Mouse (Mus musculus) embryo, embryonic 11 days (tissue): Measurements from ENCODE around the gene Eif5b.
"Not testable (repeated sequence)": the region's sequence is repeated elsewhere in the genome, so short reads cannot be mapped to it uniquely, and the experiment has no call there.

ENCODE experiments used
- DNase-seq: peaks from one replicate; pipeline ENCODE4 v3.0.0-alpha.2; 2015

The Eif5b gene

DNA sequence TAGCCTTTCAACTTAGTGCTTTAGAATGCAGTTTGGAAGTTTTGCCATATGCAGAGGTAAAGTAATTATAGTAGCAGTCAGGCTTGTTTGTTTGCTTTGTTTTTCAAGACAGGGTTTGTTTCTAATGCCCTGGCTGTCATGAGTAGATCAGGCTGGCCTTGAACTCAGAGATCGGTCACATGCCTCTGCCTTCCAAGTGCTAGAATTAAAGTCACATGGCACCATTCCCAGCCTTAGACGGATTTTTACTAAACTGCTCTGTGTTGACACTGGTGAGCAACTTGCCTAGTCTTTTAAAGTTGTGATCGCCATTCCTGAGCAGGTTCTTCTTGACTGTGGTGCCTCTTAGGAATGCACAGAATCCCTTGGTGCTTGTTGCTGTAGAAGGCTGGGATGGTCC lies 8.9 kb downstream of the Eif5b start:
- DNase-seq = no peak

DNA sequence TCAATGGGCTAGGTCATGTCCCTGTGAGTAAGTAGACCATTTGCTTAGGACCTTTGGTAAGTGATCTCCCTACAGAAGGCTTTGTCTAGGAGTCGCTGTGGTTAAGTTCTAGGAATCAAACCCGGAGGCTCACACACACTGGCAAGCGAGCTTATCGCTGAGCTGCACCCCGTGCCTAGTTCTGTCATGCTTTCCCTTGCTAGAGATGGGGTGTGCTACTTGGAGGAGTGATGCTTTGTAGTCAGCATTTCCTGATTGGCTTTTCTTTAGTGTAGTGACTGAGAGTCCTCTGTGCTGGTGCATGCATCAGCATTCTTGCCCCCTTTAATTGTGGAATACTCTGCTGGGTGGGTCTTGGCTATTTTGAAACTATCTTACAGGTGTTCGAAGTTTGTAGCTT lies 13.8 kb downstream of the Eif5b start:
- no peak for DNase-seq

DNA sequence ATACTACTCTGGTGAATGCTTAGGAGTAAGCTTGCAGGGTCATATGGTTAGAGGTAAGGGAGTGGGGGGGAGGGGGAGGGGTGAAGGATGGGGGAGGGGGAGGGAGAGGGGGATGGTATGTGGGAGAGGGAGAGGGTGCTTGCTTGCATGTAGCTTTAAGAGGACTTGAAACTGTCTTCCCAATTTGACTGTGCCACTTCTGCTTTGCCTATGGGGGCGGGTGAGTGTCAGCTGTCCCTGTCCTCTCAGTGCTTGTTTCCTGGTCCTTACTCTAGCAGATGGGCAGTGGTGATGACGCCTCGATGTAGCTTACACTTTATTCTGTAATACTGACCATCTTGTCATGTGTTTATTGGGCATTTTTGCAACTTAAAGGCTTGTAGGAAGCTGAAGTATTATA lies 14.3 kb downstream of the Eif5b start:
- DNase-seq = no peak

DNA sequence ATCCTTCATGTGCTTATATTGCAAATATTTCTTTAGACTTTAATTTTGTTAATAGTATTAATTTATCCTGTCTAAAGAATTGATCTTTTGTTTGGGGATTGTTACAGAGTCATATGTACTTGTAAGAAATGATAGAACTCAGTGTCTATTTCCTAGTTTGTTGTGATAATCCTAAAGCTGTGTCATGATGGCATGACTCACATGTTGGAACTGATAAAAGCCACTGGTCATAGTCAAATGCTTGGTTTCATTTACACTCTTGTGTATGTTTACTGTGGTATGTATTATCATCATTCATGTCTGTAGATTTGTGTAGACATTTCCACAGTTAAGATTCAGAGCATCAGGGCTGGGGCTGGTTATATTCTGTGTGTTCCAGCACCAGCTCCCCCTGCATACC lies 14.7 kb downstream of the Eif5b start:
- no peak for DNase-seq

DNA sequence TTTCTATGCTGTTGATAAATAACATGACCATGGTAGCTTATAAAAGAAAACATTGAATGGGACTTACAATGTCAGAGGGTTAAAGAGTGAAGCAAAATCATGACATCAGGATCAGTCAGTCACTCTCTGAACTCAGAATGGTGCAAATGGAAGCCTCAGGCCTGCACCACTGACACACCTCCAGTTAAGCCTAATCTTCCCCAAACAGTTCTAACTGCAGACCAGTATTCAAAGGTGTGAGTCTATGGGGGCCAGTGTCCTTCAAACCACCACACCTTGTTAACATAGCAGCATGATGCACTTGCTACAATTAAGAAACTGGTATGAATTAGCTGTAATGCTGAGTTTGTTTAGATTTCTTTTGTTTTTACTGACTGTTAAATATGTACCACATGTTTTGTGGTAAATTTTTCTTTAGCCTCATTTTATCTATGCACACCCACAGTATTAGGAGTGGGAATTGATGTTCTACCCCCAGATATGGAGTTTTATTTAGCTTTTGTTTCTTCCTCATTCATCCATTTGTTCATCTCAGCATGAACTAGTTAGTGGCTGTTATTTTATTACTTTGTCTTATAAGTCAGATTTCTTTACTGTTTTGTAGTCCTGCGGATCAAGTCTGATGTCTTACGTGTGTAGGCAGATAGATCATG lies 16.9 kb downstream of the Eif5b start:
- no peak for DNase-seq

DNA sequence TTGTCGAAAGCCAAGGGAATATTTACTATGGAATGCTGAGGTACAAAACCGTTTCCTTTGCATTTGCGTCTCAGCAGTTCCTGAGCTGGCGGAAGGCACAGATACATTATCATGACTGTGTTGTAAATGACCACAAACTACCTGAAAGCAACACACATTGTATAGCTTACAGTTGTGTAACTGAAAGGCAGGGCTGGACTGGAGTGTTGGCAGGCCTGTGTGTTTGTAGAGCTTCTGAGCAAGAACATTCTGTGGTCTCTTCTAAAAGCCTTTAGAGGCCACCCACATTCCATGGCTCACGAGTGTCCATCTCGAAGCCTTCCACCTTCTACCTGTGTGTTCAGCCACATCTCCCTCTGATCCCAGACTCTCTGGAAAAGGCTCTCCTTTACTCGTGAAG lies 29.5 kb downstream of the Eif5b start:
- no peak for DNase-seq

DNA sequence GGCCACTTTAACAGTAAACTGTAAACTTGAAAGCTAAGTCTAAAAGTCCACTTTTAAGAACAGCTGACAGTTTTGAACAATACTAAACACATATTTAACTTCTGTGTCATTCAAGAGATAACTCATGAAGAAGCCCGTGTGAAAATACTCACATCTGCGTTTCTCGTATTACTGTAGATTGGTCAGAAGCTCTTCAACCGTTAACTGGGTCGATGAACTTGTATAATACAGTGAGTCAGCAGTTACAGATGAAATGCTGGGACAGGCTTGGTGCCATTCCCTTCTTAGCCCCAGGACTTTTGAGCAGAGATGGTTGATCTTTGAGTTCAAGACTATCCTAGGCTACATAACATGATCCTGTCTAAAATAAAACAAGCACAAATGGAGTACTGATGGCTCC lies 33.6 kb downstream of the Eif5b start:
- no peak for DNase-seq

DNA sequence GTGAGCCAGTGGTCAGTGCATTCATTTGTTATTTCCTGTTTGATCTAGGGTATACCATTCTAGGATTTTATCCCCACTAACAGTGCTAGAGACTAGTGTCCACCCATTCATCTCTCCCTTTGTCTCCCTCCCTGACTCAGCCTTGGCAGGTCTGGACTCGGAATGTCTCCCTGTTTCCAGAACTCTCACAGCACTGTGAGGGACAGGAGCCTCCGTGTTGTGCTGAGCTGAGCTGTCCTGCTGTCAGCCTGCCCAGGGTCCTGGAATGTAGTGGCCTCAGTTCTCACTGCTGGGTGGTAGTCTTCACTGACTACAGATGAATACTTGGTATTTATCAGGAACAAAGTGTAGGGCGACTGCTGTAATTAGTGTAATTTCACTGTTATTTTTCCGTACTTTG lies 37.7 kb downstream of the Eif5b start:
- DNase-seq = no peak

DNA sequence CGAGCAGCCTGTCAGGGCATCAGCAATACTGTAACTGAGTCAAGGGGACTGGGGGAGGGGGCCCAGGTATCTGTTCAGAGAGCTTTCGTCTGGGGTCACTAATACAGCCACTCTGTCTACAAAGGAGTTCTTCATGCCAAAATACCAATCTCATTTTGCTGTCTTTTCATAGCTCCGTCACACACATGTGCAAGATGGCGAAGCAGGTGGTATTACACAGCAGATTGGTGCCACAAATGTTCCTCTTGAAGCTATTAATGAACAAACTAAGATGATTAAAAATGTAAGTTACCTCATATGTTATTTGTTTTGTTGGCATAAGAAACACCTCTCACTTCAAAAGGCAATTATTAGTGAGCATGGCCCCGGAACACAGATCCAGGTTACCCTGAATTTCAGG lies 39.6 kb downstream of the Eif5b start:
- DNase-seq = no peak

DNA sequence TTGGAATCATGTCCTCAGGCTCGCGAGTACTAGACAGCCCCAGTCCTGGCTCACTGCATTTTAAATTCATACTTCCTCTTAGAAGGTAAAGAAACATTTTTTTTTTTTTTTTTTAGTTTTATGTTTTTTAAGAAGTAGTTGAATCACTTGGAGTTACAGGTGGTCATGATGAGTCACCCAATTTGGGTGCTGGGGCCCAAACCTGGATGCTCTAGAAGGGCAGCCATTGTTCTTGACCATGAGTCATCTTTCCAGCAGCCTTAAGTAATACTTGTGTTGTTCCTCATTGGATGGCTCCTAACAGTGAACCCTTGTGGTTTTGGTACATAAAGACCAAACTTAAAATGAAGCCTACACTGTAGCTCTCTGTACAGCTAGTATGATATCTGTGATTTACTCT lies 41.1 kb downstream of the Eif5b start:
- DNase-seq = no peak

DNA sequence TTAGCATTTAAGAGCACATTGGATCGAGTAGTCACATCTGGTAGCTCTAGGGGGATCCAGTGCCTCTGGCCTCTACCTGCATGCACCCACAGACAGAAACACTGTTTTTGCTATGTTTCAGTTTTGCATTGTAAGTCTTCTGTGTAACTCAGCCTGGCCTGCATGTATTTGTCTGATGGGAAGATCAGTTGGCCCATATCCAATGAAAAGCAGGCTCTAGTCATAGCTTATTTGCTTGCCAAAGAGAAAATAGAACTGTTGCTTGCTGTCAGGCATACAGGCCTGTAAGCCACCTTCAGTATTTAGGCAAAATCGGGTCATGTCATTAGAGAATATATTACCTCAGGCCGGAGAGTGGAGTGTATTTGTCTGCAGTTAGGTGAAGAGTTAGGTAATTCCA lies 50.3 kb downstream of the Eif5b start:
- DNase-seq = no peak

DNA sequence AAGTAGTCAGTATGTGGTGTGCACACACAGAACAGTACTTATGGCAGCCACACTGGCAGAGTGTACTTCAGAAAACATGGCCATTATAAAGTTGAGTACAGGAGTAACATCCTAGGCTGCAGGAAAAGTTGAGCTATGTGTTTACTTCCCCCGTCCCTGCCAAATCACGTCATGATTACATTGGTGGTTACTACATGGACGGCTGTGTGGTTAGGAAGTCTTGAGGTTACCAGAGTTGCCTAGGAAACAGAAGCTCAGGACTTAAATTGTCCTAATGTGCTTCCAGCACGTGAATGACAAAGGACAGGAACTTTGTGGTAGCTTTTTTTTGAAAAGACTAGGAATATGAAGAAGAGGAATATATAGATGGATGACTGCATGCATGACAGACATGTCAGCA lies 51.8 kb downstream of the Eif5b start:
- no peak for DNase-seq

DNA sequence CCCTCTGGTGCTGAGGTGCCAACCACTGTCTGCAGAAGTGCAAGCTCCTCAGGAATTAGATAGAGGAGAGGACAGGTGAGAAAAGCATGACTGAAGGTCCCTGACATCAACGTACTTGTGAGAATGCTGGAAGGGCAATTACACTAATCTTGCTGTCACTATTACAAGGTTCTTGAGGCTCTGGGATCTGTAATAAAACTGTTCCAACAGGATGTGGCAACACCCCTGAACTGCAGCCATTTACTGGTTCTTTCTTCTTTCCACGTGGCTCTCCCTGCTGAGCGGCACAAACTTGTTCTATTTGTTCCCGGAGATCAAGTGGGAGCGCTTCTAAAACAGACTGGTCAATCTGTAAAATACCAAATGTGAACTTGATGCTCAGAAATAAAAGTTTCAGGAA lies 57.4 kb downstream of the Eif5b start:
- DNase-seq = no peak

DNA sequence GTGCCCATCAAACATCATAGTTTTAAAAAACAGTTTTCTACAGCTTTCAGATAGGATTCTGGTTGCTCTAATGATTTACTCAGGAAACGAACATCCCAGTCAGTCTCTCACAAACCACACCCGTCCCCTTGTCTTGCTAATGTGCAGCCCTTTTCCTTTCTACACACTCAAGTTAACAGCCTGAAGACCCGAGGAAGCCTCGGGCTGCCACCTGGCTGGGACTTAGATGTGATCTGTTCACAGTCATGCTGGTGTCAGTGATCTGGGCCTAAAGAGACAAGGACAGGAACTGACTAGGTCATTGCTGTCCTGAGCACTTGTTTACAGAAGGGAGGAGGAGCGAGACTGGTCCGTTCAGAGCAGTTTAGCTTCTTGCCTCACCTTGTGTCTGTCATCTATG lies 60.6 kb downstream of the Eif5b start:
- no peak for DNase-seq

DNA sequence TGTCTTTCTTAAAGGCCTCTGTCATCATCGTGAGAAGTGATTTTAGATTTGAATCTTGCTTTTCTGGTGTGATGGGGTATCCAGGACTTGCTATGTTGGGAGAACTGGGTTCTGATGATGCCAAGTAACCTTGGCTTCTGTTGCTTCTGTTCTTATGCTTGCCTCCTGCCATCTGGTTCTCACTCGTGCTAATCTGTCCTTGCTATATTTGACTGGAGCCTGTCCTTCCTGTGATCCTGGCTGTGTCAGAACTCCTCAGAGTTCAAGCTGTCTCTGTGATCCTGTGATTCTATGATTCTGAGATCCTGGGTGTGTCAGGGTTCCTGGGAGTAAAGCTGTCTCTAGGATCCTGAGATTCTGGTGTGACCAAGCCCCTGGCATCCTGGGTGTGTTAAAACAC lies 64.3 kb downstream of the Eif5b start:
- not testable (repeated sequence) for DNase-seq

DNA sequence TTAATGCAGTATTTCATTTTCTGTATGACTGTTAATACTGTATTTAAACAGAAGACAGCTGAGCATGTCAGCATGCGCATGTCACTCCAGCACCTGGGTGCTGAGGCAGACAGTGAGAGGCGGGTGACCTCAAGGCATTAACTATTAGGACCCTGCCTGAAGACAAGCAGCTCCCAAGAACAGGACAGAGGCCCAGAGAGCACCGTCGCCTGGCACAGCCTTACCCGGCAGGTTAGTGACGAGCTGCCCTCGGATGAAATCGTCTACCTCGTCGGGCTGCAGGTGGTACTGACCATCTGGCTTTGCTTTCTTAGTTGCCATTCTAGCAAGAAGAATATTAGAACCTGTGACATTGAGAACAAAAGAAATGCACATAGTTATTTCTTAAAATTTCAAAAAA lies 69.5 kb downstream of the Eif5b start:
- DNase-seq = no peak

DNA sequence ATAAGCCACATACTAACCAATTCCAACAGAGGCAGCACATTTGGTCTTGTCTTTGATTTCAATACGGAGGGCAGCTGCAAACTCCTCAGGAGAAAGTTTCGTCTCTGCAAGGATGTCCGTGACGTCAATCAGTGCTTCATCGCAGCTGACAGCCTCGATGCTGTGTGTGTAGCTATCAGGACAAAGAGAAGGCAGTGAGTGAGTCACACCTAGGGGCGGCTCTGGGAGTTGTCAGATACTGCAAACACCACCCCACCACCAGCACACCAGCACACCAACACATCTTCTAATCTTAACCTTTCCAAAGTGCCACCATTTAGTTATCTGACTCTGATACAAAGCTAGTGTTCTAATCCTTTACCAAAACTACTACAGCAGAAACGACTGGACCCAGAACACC lies 73.5 kb downstream of the Eif5b start:
- no peak for DNase-seq

DNA sequence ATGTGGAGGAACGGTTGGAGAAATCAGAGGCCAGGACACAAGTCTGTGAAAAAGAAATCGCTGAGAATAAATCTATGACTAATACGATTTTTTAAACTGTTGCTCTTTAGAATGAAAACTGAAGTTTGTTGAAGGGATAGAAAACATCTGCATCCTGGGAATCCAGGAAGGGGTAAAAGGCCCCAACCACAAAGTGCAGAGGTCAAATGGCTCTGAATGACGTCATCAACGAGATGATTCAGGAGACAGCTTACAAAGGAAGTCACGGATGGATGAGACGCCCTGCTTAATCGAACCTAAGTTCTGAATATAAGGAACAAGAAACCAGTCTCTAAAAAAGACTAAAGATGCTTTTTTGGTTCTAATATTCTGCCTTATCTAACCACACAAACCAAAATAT lies 83.5 kb downstream of the Eif5b start:
- DNase-seq = no peak

DNA sequence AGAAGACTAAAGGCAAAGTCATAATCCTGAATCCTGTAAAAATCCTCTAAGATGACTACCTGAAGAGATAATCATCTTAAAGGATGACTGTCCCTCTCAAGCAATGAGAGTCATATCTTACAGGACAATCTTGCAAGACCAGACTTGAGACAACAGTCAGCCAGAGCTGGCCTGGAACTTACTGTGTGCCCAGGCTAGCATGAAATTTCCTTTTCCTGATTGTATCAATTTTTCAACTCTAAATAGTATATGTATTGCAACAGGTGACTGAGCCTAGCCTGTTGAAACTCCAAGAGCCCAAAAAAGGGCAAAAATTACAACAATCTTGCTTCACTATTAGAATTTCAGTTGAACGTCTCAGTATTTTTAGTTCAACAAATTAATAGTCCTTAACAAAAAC lies 105.4 kb downstream of the Eif5b start:
- DNase-seq = no peak

DNA sequence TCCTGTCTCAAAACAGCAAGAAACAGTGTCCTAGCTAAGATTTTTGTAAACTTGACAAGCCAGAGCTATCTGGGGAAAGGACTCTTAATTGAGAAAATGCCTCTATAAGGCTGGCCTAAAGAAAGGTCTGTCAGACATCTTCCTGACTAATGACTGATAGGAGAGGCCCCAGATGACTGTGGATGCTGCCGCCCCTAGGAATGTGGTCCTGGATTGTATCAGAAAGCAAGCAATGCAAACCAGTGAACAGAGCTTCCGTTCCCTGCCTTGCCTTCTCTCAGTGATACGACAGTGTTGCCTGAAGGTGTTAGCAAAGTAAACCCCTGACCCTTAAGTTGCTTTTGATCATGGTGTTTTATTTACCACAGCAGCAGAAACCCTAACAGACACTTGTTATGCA lies 106.0 kb downstream of the Eif5b start:
- DNase-seq = peak; percentile 9
